Mouse (Mus musculus): ENCODE results near the gene Slc6a16.

DNA sequence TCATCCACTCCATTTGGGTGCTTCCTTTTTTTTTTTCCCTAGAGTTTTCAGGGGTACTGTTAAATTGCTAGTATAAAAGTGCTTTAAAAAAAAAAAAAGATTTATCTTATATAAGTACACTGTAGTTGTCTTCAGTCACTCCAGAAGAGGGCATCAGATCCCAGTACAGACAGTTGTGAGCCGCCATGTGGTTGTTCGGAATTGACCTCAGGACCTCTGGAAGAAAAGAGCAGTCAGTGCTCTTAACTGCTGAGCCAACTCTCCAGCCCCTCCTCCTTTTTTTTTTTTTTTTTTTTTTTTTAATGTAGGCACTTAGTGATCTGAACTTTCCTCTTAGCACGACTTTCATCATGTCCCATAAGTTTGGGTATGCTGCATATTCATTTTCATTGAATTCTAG is 6.8 kb downstream of the Slc6a16 start:
- TF ChIP-seq CTCF (IDR thresholded peaks at IDR 0.05; ENCODE audit: control insufficient read depth, insufficient read depth, insufficient read length) (no peak), MYOG (IDR thresholded peaks at IDR 0.05; ENCODE audit: control insufficient read depth, extremely low read depth, insufficient read length) (no peak), USF1 (IDR thresholded peaks at IDR 0.05; ENCODE audit: low read depth) (no peak), MAX (IDR thresholded peaks at IDR 0.05) (no peak)
